In genomic region chr10:117846260-117846632, GRCm38 (mm10) we compare ENCODE assay signal across 8 mouse cellular contexts. TPM values are rescaled to one million over a fixed set of nuclear protein-coding genes. Genes with fewer than 3 reads are reported as not detected.
DNase-seq lines count a peak whose midpoint lies in the region; ATAC-seq and TF ChIP-seq lines count a peak whose summit lies in the region.

No protein-coding gene starts in this region.

- no peaks in the 10 kb centered on the region for H3K9me3 ChIP-seq in hindbrain, embryonic 15.5 days
- no peaks in the 10 kb centered on the region for H3K9me3 ChIP-seq in midbrain, embryonic 16.5 days (replicated peaks; ENCODE audit: control insufficient read depth, low read length, poor library complexity, severe bottlenecking)

- DNase-seq in layer of hippocampus, adult 9-10 months (ENCODE audit: low spot score) = peak; percentile 22
- no peak for DNase-seq in layer of hippocampus, adult 8-10 months (ENCODE audit: low spot score in 2 of 2)
- DNase-seq in brain, embryonic 14.5 days (ENCODE audit: low read depth) = peak; percentile 91
- DNase-seq in thymus, postnatal 0 days (ENCODE audit: low spot score) = no peak
- no peak for DNase-seq in cerebellum, postnatal 14 days
- DNase-seq in left cerebral cortex, adult 9 months (ENCODE audit: low spot score in 2 of 2) = no peak

- no peaks in the 10 kb centered on the region for H3K36me3 ChIP-seq in hindbrain, embryonic 15.5 days
- no peaks in the 10 kb centered on the region for H3K36me3 ChIP-seq in midbrain, embryonic 16.5 days (ENCODE audit: control insufficient read depth, insufficient read depth, low read length)

- H3K4me2 ChIP-seq in hindbrain, embryonic 15.5 days = peak overlapping the region; percentile 80
- H3K4me2 ChIP-seq in midbrain, embryonic 16.5 days (ENCODE audit: low read length) = peak overlapping the region; percentile 45

- H3K4me3 ChIP-seq in hindbrain, embryonic 15.5 days = peak overlapping the region; percentile 88
- peak overlapping the region; percentile 90 for H3K4me3 ChIP-seq in midbrain, embryonic 16.5 days (ENCODE audit: low read depth, low read length)

- peaks cover 31% of the 10 kb centered on the region for H3K4me1 ChIP-seq in hindbrain, embryonic 15.5 days (replicated peaks)
- peaks cover 21% of the 10 kb centered on the region for H3K4me1 ChIP-seq in midbrain, embryonic 16.5 days (ENCODE audit: control insufficient read depth, insufficient read depth, low read length)

- peak; percentile 94 for ATAC-seq in hindbrain, embryonic 15.5 days (ENCODE audit: low FRiP score, low read depth)
- peak; percentile 93 for ATAC-seq in midbrain, embryonic 16.5 days

- no peak for TF ChIP-seq CTCF in brain, embryonic 14.5 days (IDR thresholded peaks at IDR 0.05; ENCODE audit: borderline replicate concordance, extremely low read depth, insufficient read depth, insufficient read length)

- peak overlapping the region; percentile 98 for H3K9ac ChIP-seq in hindbrain, embryonic 15.5 days
- peak overlapping the region; percentile 75 for H3K9ac ChIP-seq in midbrain, embryonic 16.5 days (ENCODE audit: low read depth, low read length)

- H3K27ac ChIP-seq in hindbrain, embryonic 15.5 days (replicated peaks) = peak overlapping the region; percentile 99
- peak overlapping the region; percentile 98 for H3K27ac ChIP-seq in midbrain, embryonic 16.5 days (ENCODE audit: low read length)

- no peak for TF ChIP-seq POLR2A in brain, embryonic 14.5 days (IDR thresholded peaks at IDR 0.05; ENCODE audit: borderline replicate concordance, extremely low read depth, insufficient read depth, insufficient read length, poor library complexity, severe bottlenecking)

- H3K27me3 ChIP-seq in hindbrain, embryonic 15.5 days = no peaks in the 10 kb centered on the region
- no peaks in the 10 kb centered on the region for H3K27me3 ChIP-seq in midbrain, embryonic 16.5 days (ENCODE audit: control insufficient read depth, insufficient read depth, low read depth, low read length)

- WGBS in hindbrain, embryonic 15.5 days = under 1% methylated on average over 21 of the region's 21 CpGs
- 1% methylated on average over 21 of the region's 21 CpGs for WGBS in midbrain, embryonic 16.5 days

RNA-seq across cellular contexts. Expression of gene Rap1b, which starts 0.4 kb away (rescaled TPM):
- total RNA-seq in layer of hippocampus, adult 8-10 months (2022) = 10 to 100 TPM; 56.6 to 59.8 (median 59.1) TPM
- polyA plus RNA-seq in brain, embryonic 14.5 days (2012; rRNA removed) = 67.6 and 87.0 TPM in 2 replicates
- polyA plus RNA-seq in hindbrain, embryonic 15.5 days (2015; fragmentation: Nextera tagmentation; extraction: Ambion mirVana) = 158 TPM in 2 replicates
- 171 and 179 TPM in 2 replicates for polyA plus RNA-seq in midbrain, embryonic 16.5 days (2015; fragmentation: Nextera tagmentation; extraction: Ambion mirVana)
- polyA plus RNA-seq in thymus, postnatal 0 days (2015; fragmentation: Nextera tagmentation; extraction: Ambion mirVana) = 234 and 261 TPM in 2 replicates

RNA-seq across cellular contexts. Expression of gene Nup107, which starts 53.7 kb away (rescaled TPM):
- 10 to 100 TPM; 16.8 to 20.6 (median 18.3) TPM for total RNA-seq in layer of hippocampus, adult 8-10 months (2022)
- polyA plus RNA-seq in brain, embryonic 14.5 days (2012; rRNA removed) = 29.6 and 39.0 TPM in 2 replicates
- polyA plus RNA-seq in hindbrain, embryonic 15.5 days (2015; fragmentation: Nextera tagmentation; extraction: Ambion mirVana) = 31.4 and 33.4 TPM in 2 replicates
- polyA plus RNA-seq in midbrain, embryonic 16.5 days (2015; fragmentation: Nextera tagmentation; extraction: Ambion mirVana) = 29.4 and 34.9 TPM in 2 replicates
- 73.7 and 81.7 TPM in 2 replicates for polyA plus RNA-seq in thymus, postnatal 0 days (2015; fragmentation: Nextera tagmentation; extraction: Ambion mirVana)

Comparison
In these comparisons a context has a peak if more than half of its experiments do, and no peak if none do; other contexts are left out.
1. DNase-seq: peak in layer of hippocampus, adult 9-10 months (single experiment) and brain, embryonic 14.5 days (single experiment); none in layer of hippocampus, adult 8-10 months (0 of 2), thymus, postnatal 0 days (single experiment), cerebellum, postnatal 14 days (0 of 2) and left cerebral cortex, adult 9 months (0 of 2).